Mouse (Mus musculus) neural tube, embryonic 14.5 days (tissue): ENCODE measurements around the gene Nt5m. TPM values are rescaled to one million over a fixed set of nuclear protein-coding genes. Genes with fewer than 3 reads are reported as not detected.

ENCODE experiments used
- ATAC-seq: fragments of 200-750 bp; cut with Nextera tagmentation; 2 replicates; pipeline ENCODE4 v1.8.0; 2017; ENCODE audit warnings: low read depth, mild to moderate bottlenecking, moderate TSS enrichment, moderate library complexity
- H3K27ac ChIP-seq: fragments of 300-500 bp; sonication (generic); 2 replicates; pipeline ENCODE4 v1.5.1; 2014; ENCODE audit warnings: low read depth, mild to moderate bottlenecking, control low read depth, low read length, moderate library complexity, mixed read lengths
- H3K27me3 ChIP-seq: fragments of 300-500 bp; sonication (generic); 2 replicates; pipeline ENCODE4 v1.6.1; 2014; ENCODE audit warnings: low read length; ENCODE audit not compliant: control insufficient read depth, insufficient read depth
- H3K36me3 ChIP-seq: fragments of 300-500 bp; sonication (generic); 2 replicates; pipeline ENCODE4 v1.6.1; 2014; ENCODE audit warnings: low read length, mixed read lengths; ENCODE audit not compliant: control insufficient read depth, insufficient read depth
- H3K4me1 ChIP-seq: fragments of 300-500 bp; sonication (generic); 2 replicates; pipeline ENCODE4 v1.6.1; 2014; ENCODE audit warnings: low read length; ENCODE audit not compliant: control insufficient read depth, insufficient read depth
- H3K4me2 ChIP-seq: fragments of 300-500 bp; sonication (generic); 2 replicates; pipeline ENCODE4 v1.6.1; 2014; ENCODE audit warnings: mild to moderate bottlenecking, low read depth, low read length, control low read depth
- H3K4me3 ChIP-seq: fragments of 300-500 bp; sonication (generic); 2 replicates; pipeline ENCODE4 v1.5.1; 2014; ENCODE audit warnings: low read depth, low read length, control low read depth, mixed read lengths
- H3K9ac ChIP-seq: fragments of 300-500 bp; sonication (generic); replicated peaks from 2 replicates; pipeline ENCODE4 v1.6.1; 2014; ENCODE audit warnings: low read depth, mild to moderate bottlenecking, control low read depth, low read length, mixed read lengths
- H3K9me3 ChIP-seq: fragments of 300-500 bp; sonication (generic); 2 replicates; pipeline ENCODE4 v1.6.1; 2016; ENCODE audit warnings: low read length; ENCODE audit not compliant: control insufficient read depth
- WGBS: fragments of 180-500 bp; shearing (Covaris S2); extraction: QIAGEN DNeasy Blood & Tissue Kit; methylation state at CpG from one replicate; pipeline ENCODE4 v1.1.7; 2014; 5-methylcytosine and 5-hydroxymethylcytosine counted together
- polyA plus RNA-seq: library from polyadenylated mRNA; unstranded; fragments of >200 nt; fragmentation: Nextera tagmentation; extraction: Ambion mirVana; gene quantifications from 2 replicates; pipeline ENCODE4 v1.2.1, GENCODE M21; 2014

The Nt5m gene
- polyA plus RNA-seq, 1 experiment from 2014 or later: 80.7 TPM

- H3K9ac ChIP-seq: no peak overlapping the region
- 73% methylated on average over 3 of the region's 3 CpGs for WGBS
Observed at GRCm38 (mm10) chr11:59908446-59908845, 69.2 kb downstream of the Nt5m start.

GRCm38 (mm10) chr11:59910586-59910985 lies 71.3 kb downstream of the Nt5m start:
- H3K9ac ChIP-seq: no peak overlapping the region
- no peak overlapping the region for H3K4me3 ChIP-seq
- H3K36me3 ChIP-seq: no peaks in the 10 kb centered on the region
- no peak for ATAC-seq
- H3K27me3 ChIP-seq: no peaks in the 10 kb centered on the region
- H3K4me2 ChIP-seq: no peak overlapping the region
- H3K27ac ChIP-seq: no peak overlapping the region
- no peaks in the 10 kb centered on the region for H3K9me3 ChIP-seq
- no peaks in the 10 kb centered on the region for H3K4me1 ChIP-seq

More at GRCm38 (mm10) chr11:59908446-59908845, 69.2 kb downstream of the Nt5m start:
- Histone ChIP-seq H3K9me3 (no peaks in the 10 kb centered on the region), H3K27ac (no peak overlapping the region), H3K36me3 (no peaks in the 10 kb centered on the region), H3K4me3 (no peak overlapping the region), H3K4me1 (no peaks in the 10 kb centered on the region), H3K27me3 (no peaks in the 10 kb centered on the region), H3K4me2 (no peak overlapping the region)
- ATAC-seq: no peak

GRCm38 (mm10) chr11:59911523-59911922 lies 72.3 kb downstream of the Nt5m start:
- Histone ChIP-seq H3K27ac (no peak overlapping the region), H3K9ac (no peak overlapping the region), H3K4me2 (no peak overlapping the region), H3K36me3 (no peaks in the 10 kb centered on the region), H3K9me3 (no peaks in the 10 kb centered on the region), H3K4me3 (no peak overlapping the region), H3K27me3 (no peaks in the 10 kb centered on the region), H3K4me1 (no peaks in the 10 kb centered on the region)
- no peak for ATAC-seq
- WGBS: 93% methylated on average over 1 of the region's 1 CpGs

GRCm38 (mm10) chr11:59913702-59914101 lies 74.5 kb downstream of the Nt5m start:
- WGBS: 79% methylated on average over 4 of the region's 4 CpGs
- Histone ChIP-seq H3K27me3 (no peaks in the 10 kb centered on the region), H3K36me3 (no peaks in the 10 kb centered on the region), H3K4me2 (no peak overlapping the region), H3K9me3 (no peaks in the 10 kb centered on the region), H3K27ac (no peak overlapping the region), H3K4me3 (no peak overlapping the region), H3K9ac (no peak overlapping the region), H3K4me1 (no peaks in the 10 kb centered on the region)
- ATAC-seq: no peak

- no peak overlapping the region for H3K4me3 ChIP-seq
- H3K9me3 ChIP-seq: no peaks in the 10 kb centered on the region
- no peak overlapping the region for H3K27ac ChIP-seq
- no peaks in the 10 kb centered on the region for H3K36me3 ChIP-seq
- no peak for ATAC-seq
- H3K9ac ChIP-seq: no peak overlapping the region
- no peaks in the 10 kb centered on the region for H3K4me1 ChIP-seq
- H3K27me3 ChIP-seq: no peaks in the 10 kb centered on the region
- WGBS: 63% methylated on average over 4 of the region's 4 CpGs
- no peak overlapping the region for H3K4me2 ChIP-seq
Observed at GRCm38 (mm10) chr11:59918014-59918413, 78.8 kb downstream of the Nt5m start.

- Histone ChIP-seq H3K27me3 (no peaks in the 10 kb centered on the region), H3K4me1 (no peaks in the 10 kb centered on the region), H3K9me3 (no peaks in the 10 kb centered on the region), H3K27ac (no peak overlapping the region), H3K36me3 (no peaks in the 10 kb centered on the region), H3K4me3 (no peak overlapping the region), H3K4me2 (no peak overlapping the region), H3K9ac (no peak overlapping the region)
- no peak for ATAC-seq
- 81% methylated on average over 3 of the region's 3 CpGs for WGBS
Observed at GRCm38 (mm10) chr11:59919401-59919800, 80.2 kb downstream of the Nt5m start.

GRCm38 (mm10) chr11:59920331-59920730 lies 81.1 kb downstream of the Nt5m start:
- H3K27me3 ChIP-seq: no peaks in the 10 kb centered on the region
- WGBS: 79% methylated on average over 5 of the region's 5 CpGs
- no peak overlapping the region for H3K9ac ChIP-seq
- no peaks in the 10 kb centered on the region for H3K36me3 ChIP-seq
- no peak overlapping the region for H3K27ac ChIP-seq
- no peaks in the 10 kb centered on the region for H3K4me1 ChIP-seq
- no peak overlapping the region for H3K4me2 ChIP-seq
- no peaks in the 10 kb centered on the region for H3K9me3 ChIP-seq
- no peak overlapping the region for H3K4me3 ChIP-seq
- ATAC-seq: no peak

GRCm38 (mm10) chr11:59921265-59921664 lies 82.0 kb downstream of the Nt5m start:
- H3K9ac ChIP-seq: no peak overlapping the region
- no peak overlapping the region for H3K4me2 ChIP-seq
- no peaks in the 10 kb centered on the region for H3K36me3 ChIP-seq
- ATAC-seq: no peak
- no peak overlapping the region for H3K27ac ChIP-seq
- WGBS: 18% methylated on average over 7 of the region's 7 CpGs
- no peak overlapping the region for H3K4me3 ChIP-seq
- no peaks in the 10 kb centered on the region for H3K27me3 ChIP-seq
- no peaks in the 10 kb centered on the region for H3K4me1 ChIP-seq
- H3K9me3 ChIP-seq: no peaks in the 10 kb centered on the region

- H3K27ac ChIP-seq: no peak overlapping the region
- H3K4me3 ChIP-seq: no peak overlapping the region
- H3K4me1 ChIP-seq: no peaks in the 10 kb centered on the region; the same call in 1 of the 2 replicates
- no peak overlapping the region for H3K4me2 ChIP-seq
- WGBS: 25% methylated on average over 4 of the region's 4 CpGs
- no peaks in the 10 kb centered on the region for H3K9me3 ChIP-seq
- no peak for ATAC-seq
- no peak overlapping the region for H3K9ac ChIP-seq
- H3K27me3 ChIP-seq: no peaks in the 10 kb centered on the region
- no peaks in the 10 kb centered on the region for H3K36me3 ChIP-seq
Observed at GRCm38 (mm10) chr11:59930031-59930430, 90.8 kb downstream of the Nt5m start.
